Mouse (Mus musculus): ENCODE data around the gene Gm10097. TPM values are rescaled to one million over a fixed set of nuclear protein-coding genes. Genes with fewer than 3 reads are reported as not detected.

Gm10097 gene
- polyA plus RNA-seq, 1 experiment = not detected

GRCm38 (mm10) chr10:5075724-5076123, 6.7 kb downstream of the Gm10097 start:
- Histone ChIP-seq H3K4me3 (ENCODE audit: insufficient read depth, low read length) (no peak overlapping the region), H3K4me1 (ENCODE audit: control insufficient read depth, insufficient read depth, low read length) (peaks cover 14% of the 10 kb centered on the region), H3K27ac (ENCODE audit: insufficient read depth, low read depth, low read length) (no peak overlapping the region)
- TF ChIP-seq CTCF (IDR thresholded peaks at IDR 0.05; ENCODE audit: low read depth, low read length) = no peak
- TF ChIP-seq POLR2A (IDR thresholded peaks at IDR 0.05; ENCODE audit: borderline replicate concordance, low read depth, low read length) = no peak

- Histone ChIP-seq H3K27ac (ENCODE audit: insufficient read depth, low read depth, low read length) (peak overlapping the region; percentile 85), H3K4me3 (ENCODE audit: insufficient read depth, low read length) (peak overlapping the region; percentile 14; the same call in 1 of the 2 replicates), H3K4me1 (ENCODE audit: control insufficient read depth, insufficient read depth, low read length) (peaks cover 7% of the 10 kb centered on the region; the same call in 1 of the 2 replicates)
- TF ChIP-seq CTCF (IDR thresholded peaks at IDR 0.05; ENCODE audit: low read depth, low read length) (no peak), POLR2A (IDR thresholded peaks at IDR 0.05; ENCODE audit: borderline replicate concordance, low read depth, low read length) (no peak)
Measured at GRCm38 (mm10) chr10:5079945-5080468, 11.0 kb downstream of the Gm10097 start.

GRCm38 (mm10) chr10:5083716-5084115, 14.7 kb downstream of the Gm10097 start:
- peaks cover 10% of the 10 kb centered on the region for H3K4me1 ChIP-seq (ENCODE audit: control insufficient read depth, insufficient read depth, low read length)
- no peak overlapping the region for H3K4me3 ChIP-seq (ENCODE audit: insufficient read depth, low read length)
- TF ChIP-seq POLR2A (IDR thresholded peaks at IDR 0.05; ENCODE audit: borderline replicate concordance, low read depth, low read length) = no peak
- H3K27ac ChIP-seq (ENCODE audit: insufficient read depth, low read depth, low read length) = no peak overlapping the region

- no peak overlapping the region for H3K27ac ChIP-seq (ENCODE audit: insufficient read depth, low read depth, low read length)
- TF ChIP-seq POLR2A (IDR thresholded peaks at IDR 0.05; ENCODE audit: borderline replicate concordance, low read depth, low read length) (no peak), CTCF (IDR thresholded peaks at IDR 0.05; ENCODE audit: low read depth, low read length) (no peak)
- peaks cover 3% of the 10 kb centered on the region for H3K4me1 ChIP-seq (ENCODE audit: control insufficient read depth, insufficient read depth, low read length)
- no peak overlapping the region for H3K4me3 ChIP-seq (ENCODE audit: insufficient read depth, low read length)
Measured at GRCm38 (mm10) chr10:5085792-5086191, 16.8 kb downstream of the Gm10097 start.

GRCm38 (mm10) chr10:5086329-5086728, 17.3 kb downstream of the Gm10097 start:
- Histone ChIP-seq H3K27ac (ENCODE audit: insufficient read depth, low read depth, low read length) (no peak overlapping the region), H3K4me1 (ENCODE audit: control insufficient read depth, insufficient read depth, low read length) (peaks cover 3% of the 10 kb centered on the region), H3K4me3 (ENCODE audit: insufficient read depth, low read length) (no peak overlapping the region)
- TF ChIP-seq CTCF (IDR thresholded peaks at IDR 0.05; ENCODE audit: low read depth, low read length) (no peak), POLR2A (IDR thresholded peaks at IDR 0.05; ENCODE audit: borderline replicate concordance, low read depth, low read length) (no peak)

GRCm38 (mm10) chr10:5087336-5087735, 18.3 kb downstream of the Gm10097 start:
- TF ChIP-seq POLR2A (IDR thresholded peaks at IDR 0.05; ENCODE audit: borderline replicate concordance, low read depth, low read length) (no peak), CTCF (IDR thresholded peaks at IDR 0.05; ENCODE audit: low read depth, low read length) (no peak)
- Histone ChIP-seq H3K4me1 (ENCODE audit: control insufficient read depth, insufficient read depth, low read length) (peaks cover 3% of the 10 kb centered on the region), H3K27ac (ENCODE audit: insufficient read depth, low read depth, low read length) (no peak overlapping the region), H3K4me3 (ENCODE audit: insufficient read depth, low read length) (no peak overlapping the region)

GRCm38 (mm10) chr10:5089133-5089532, 20.1 kb downstream of the Gm10097 start:
- Histone ChIP-seq H3K27ac (ENCODE audit: insufficient read depth, low read depth, low read length) (no peak overlapping the region), H3K4me3 (ENCODE audit: insufficient read depth, low read length) (no peak overlapping the region)
- TF ChIP-seq CTCF (IDR thresholded peaks at IDR 0.05; ENCODE audit: low read depth, low read length) (no peak), POLR2A (IDR thresholded peaks at IDR 0.05; ENCODE audit: borderline replicate concordance, low read depth, low read length) (no peak)

GRCm38 (mm10) chr10:5096996-5097753, 28.2 kb downstream of the Gm10097 start:
- H3K27ac ChIP-seq (ENCODE audit: insufficient read depth, low read depth, low read length) = no peak overlapping the region
- TF ChIP-seq POLR2A (IDR thresholded peaks at IDR 0.05; ENCODE audit: borderline replicate concordance, low read depth, low read length) (no peak), CTCF (IDR thresholded peaks at IDR 0.05; ENCODE audit: low read depth, low read length) (no peak)
- H3K4me3 ChIP-seq (ENCODE audit: insufficient read depth, low read length) = no peak overlapping the region
- no peaks in the 10 kb centered on the region for H3K4me1 ChIP-seq (ENCODE audit: control insufficient read depth, insufficient read depth, low read length)

More at GRCm38 (mm10) chr10:5089133-5089532, 20.1 kb downstream of the Gm10097 start:
- peaks cover 3% of the 10 kb centered on the region for H3K4me1 ChIP-seq (ENCODE audit: control insufficient read depth, insufficient read depth, low read length)

GRCm38 (mm10) chr10:5097754-5098137, 28.8 kb downstream of the Gm10097 start:
- H3K27ac ChIP-seq (ENCODE audit: insufficient read depth, low read depth, low read length) = no peak overlapping the region
- H3K4me3 ChIP-seq (ENCODE audit: insufficient read depth, low read length) = no peak overlapping the region
- no peaks in the 10 kb centered on the region for H3K4me1 ChIP-seq (ENCODE audit: control insufficient read depth, insufficient read depth, low read length)
- TF ChIP-seq CTCF (IDR thresholded peaks at IDR 0.05; ENCODE audit: low read depth, low read length) (no peak), POLR2A (IDR thresholded peaks at IDR 0.05; ENCODE audit: borderline replicate concordance, low read depth, low read length) (no peak)

- TF ChIP-seq CTCF (IDR thresholded peaks at IDR 0.05; ENCODE audit: low read depth, low read length) (no peak), POLR2A (IDR thresholded peaks at IDR 0.05; ENCODE audit: borderline replicate concordance, low read depth, low read length) (no peak)
- Histone ChIP-seq H3K4me3 (ENCODE audit: insufficient read depth, low read length) (no peak overlapping the region), H3K27ac (ENCODE audit: insufficient read depth, low read depth, low read length) (no peak overlapping the region), H3K4me1 (ENCODE audit: control insufficient read depth, insufficient read depth, low read length) (peaks cover 3% of the 10 kb centered on the region)
Measured at GRCm38 (mm10) chr10:5110773-5111172, 41.8 kb downstream of the Gm10097 start.
